8 mouse cellular contexts compared by ENCODE assay signal in genomic region chr10:76902588-76902987, GRCm38 (mm10). TPM values are rescaled to one million over a fixed set of nuclear protein-coding genes. Genes with fewer than 3 reads are reported as not detected.
A peak's percentile ranks its signal among the peaks of the same experiment; 100 is the strongest.
DNase-seq lines count a peak whose midpoint lies in the region; ATAC-seq and TF ChIP-seq lines count a peak whose summit lies in the region.

No protein-coding gene starts in this region.

- no peak overlapping the region for H3ac ChIP-seq in myocyte (ENCODE audit: control insufficient read depth, insufficient read length)

- no peaks in the 10 kb centered on the region for H3K27me3 ChIP-seq in myocyte (ENCODE audit: control insufficient read depth, insufficient read depth, insufficient read length)

- H3K4me3 ChIP-seq in myocyte: no peak overlapping the region

- DNase-seq in frontal cortex, postnatal 36 days (ENCODE audit: low spot score in 2 of 2): no peak
- DNase-seq in cerebellum, adult 9-11 months: peak; percentile 50
- DNase-seq in heart, adult 9 months (ENCODE audit: low spot score in 2 of 2): peak; percentile 46 to 66
- peak; percentile 60 for DNase-seq in kidney, postnatal 10 days
- DNase-seq in left cerebral cortex, postnatal 36 days (ENCODE audit: low spot score in 2 of 2): no peak
- no peak for DNase-seq in layer of hippocampus, adult 9-11 months

- intact Hi-C loops in left cerebral cortex, postnatal 36 days (cut with DNase I): no loop called here

- no peak for TF ChIP-seq POLR2A in myocyte (IDR thresholded peaks at IDR 0.05; ENCODE audit: insufficient read length, low read depth)

- peak overlapping the region; percentile 72 for H3K4me2 ChIP-seq in myocyte (ENCODE audit: low read depth)

- H3K79me2 ChIP-seq in myocyte (ENCODE audit: control insufficient read depth, insufficient read depth): no peaks in the 10 kb centered on the region

- peak; percentile 20; the same call in 1 of the 2 replicates for ATAC-seq in frontal cortex, adult (ENCODE audit: low TSS enrichment)

- H3K36me3 ChIP-seq in myocyte (ENCODE audit: control insufficient read depth, insufficient read depth): no peaks in the 10 kb centered on the region

TF ChIP-seq in myocyte, 11 proteins besides CTCF, POLR2A, EP300 and RAD21:
- TF ChIP-seq TCF12 (IDR thresholded peaks at IDR 0.05; ENCODE audit: insufficient read depth, poor library complexity, severe bottlenecking) (no peak), E2F4 (IDR thresholded peaks at IDR 0.05; ENCODE audit: insufficient read depth) (no peak), MYOD1 (IDR thresholded peaks at IDR 0.05; ENCODE audit: control insufficient read depth in 1 of 3, insufficient read length in 2 of 3, low read depth in 2 of 3) (no peak), MAX (IDR thresholded peaks at IDR 0.05; ENCODE audit: low read depth) (no peak), TCF3 (IDR thresholded peaks at IDR 0.05; ENCODE audit: insufficient read length, low read depth) (no peak), SRF (IDR thresholded peaks at IDR 0.05; ENCODE audit: control insufficient read depth, insufficient read length, low read depth) (no peak), MYOG (IDR thresholded peaks at IDR 0.05; ENCODE audit: control insufficient read depth in 1 of 3, insufficient read depth in 1 of 3, insufficient read length in 2 of 3, low read depth in 2 of 3) (no peak), CEBPB (IDR thresholded peaks at IDR 0.05; ENCODE audit: insufficient read depth, poor library complexity, severe bottlenecking) (no peak), POLR2AphosphoS2 (IDR thresholded peaks at IDR 0.05; ENCODE audit: insufficient read length, low read depth) (no peak), USF1 (IDR thresholded peaks at IDR 0.05; ENCODE audit: low read depth) (no peak), REST (IDR thresholded peaks at IDR 0.05; ENCODE audit: insufficient read depth, insufficient read length) (no peak)

RNA-seq across cellular contexts. Expression of gene Pcbp3, which starts 59.1 kb away (rescaled TPM):
- 10.0 TPM for polyA plus RNA-seq in myocyte (2012; fragmentation: generic; extraction: Trizol)
- total RNA-seq in left cerebral cortex, postnatal 36 days (2021): 10 to 100 TPM; 67.5 to 68.4 TPM

Comparison
In these comparisons a context has a peak if more than half of its experiments do, and no peak if none do; other contexts are left out.
1. DNase-seq: peak in cerebellum, adult 9-11 months (single experiment), heart, adult 9 months (2 of 2) and kidney, postnatal 10 days (single experiment); none in frontal cortex, postnatal 36 days (0 of 2), left cerebral cortex, postnatal 36 days (0 of 2) and layer of hippocampus, adult 9-11 months (single experiment).